Mouse (Mus musculus) heart, embryonic 13.5 days (tissue): ENCODE data around the gene Sgo1. TPM values are rescaled to one million over a fixed set of nuclear protein-coding genes. Genes with fewer than 3 reads are reported as not detected.
A peak's percentile ranks its signal among the peaks of the same experiment; 100 is the strongest.
"Not testable (repeated sequence)": the region's sequence is repeated elsewhere in the genome, so short reads cannot be mapped to it uniquely, and the experiment has no call there.

Experiments
- ATAC-seq: fragments of 200-750 bp; cut with Nextera tagmentation; 2 replicates; pipeline ENCODE4 v1.8.0; 2017; ENCODE audit warnings: moderate TSS enrichment; ENCODE audit not compliant: insufficient number of reproducible peaks, low FRiP score, low TSS enrichment; ENCODE audit errors: extremely low read depth
- H3K27ac ChIP-seq: fragments of 300-500 bp; sonication (generic); replicated peaks from 2 replicates; pipeline ENCODE4 v1.5.1; 2015; ENCODE audit warnings: moderate library complexity, mild to moderate bottlenecking, inconsistent platforms
- H3K27me3 ChIP-seq: fragments of 300-500 bp; sonication (generic); replicated peaks from 2 replicates; pipeline ENCODE4 v1.6.1; 2015; ENCODE audit warnings: mild to moderate bottlenecking, inconsistent platforms
- H3K36me3 ChIP-seq: fragments of 300-500 bp; sonication (generic); 2 replicates; pipeline ENCODE4 v1.6.1; 2015; ENCODE audit warnings: mild to moderate bottlenecking, inconsistent platforms
- H3K4me1 ChIP-seq: fragments of 300-500 bp; sonication (generic); 2 replicates; pipeline ENCODE4 v1.6.1; 2015; ENCODE audit warnings: inconsistent platforms
- H3K4me2 ChIP-seq: fragments of 300-500 bp; sonication (generic); 2 replicates; pipeline ENCODE4 v1.6.1; 2015; ENCODE audit warnings: inconsistent platforms, mild to moderate bottlenecking, moderate library complexity
- H3K4me3 ChIP-seq: fragments of 300-500 bp; sonication (generic); 2 replicates; pipeline ENCODE4 v1.5.1; 2015; ENCODE audit warnings: moderate library complexity, mild to moderate bottlenecking, inconsistent platforms
- H3K9ac ChIP-seq: fragments of 300-500 bp; sonication (generic); 2 replicates; pipeline ENCODE4 v1.6.1; 2015; ENCODE audit warnings: inconsistent platforms, mild to moderate bottlenecking, moderate library complexity
- H3K9me3 ChIP-seq: fragments of 300-500 bp; sonication (generic); 2 replicates; pipeline ENCODE4 v1.6.1; 2016; ENCODE audit warnings: inconsistent platforms
- WGBS: fragments of 180-500 bp; shearing (Covaris S2); methylation state at CpG from one replicate; pipeline ENCODE4 v1.1.7; 2015; ENCODE audit warnings: mixed read lengths; 5-methylcytosine and 5-hydroxymethylcytosine counted together
- polyA plus RNA-seq: library from polyadenylated mRNA; unstranded; fragments of >200 nt; fragmentation: Nextera tagmentation; extraction: Ambion mirVana; gene quantifications from 2 replicates; pipeline ENCODE4 v1.2.1, GENCODE M21; 2015

Gene Sgo1
- polyA plus RNA-seq = 17.9 TPM in 2 replicates

DNA sequence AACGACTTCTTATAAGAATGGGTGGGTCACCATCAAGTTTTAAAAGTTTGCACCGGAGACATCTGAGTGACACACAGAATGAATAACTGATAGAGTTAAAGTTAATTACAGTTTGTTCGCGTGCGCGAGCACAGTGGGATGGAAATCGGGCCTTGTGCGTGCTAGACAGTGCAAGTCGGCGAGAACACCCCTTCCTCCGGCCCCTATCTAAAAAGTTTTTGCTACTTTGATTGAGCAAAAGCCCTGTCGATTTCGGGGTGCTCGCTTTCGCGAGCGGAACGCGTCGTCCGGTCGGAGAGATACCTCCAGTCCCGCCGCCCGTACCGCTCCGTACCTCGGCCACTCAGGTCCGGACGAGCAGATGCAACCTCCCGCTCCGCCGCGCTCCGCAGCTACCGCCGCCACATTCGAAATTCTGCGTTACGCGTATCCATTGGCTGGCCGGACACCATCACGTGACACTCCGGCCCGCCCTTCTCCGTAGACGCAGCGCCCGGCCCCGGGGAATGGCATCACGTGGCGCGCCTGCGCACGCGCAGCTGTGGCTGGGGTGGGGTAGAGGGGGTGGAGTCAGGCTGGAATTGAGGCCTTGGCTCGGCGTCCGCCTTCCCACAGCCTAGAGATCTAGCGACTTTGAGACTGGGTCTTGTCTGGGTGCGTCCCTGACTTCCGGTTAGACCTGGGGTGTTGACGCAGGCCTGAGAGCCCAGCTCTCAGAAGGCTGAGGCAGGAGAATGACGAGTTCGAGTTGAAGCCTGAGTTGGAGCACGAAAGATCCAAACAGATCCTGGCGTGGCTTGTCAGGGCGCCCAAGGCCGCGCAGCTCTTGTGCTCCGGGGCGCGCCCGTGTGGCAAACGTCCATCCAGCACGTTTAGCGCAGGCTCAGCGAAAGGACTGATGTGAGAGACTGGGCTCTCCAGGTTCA lies at the start of gene Sgo1:
Gene Sgo1 (minus strand): TSS at position 457 of the 926 bp plus-strand sequence.
- H3K4me1 ChIP-seq = peaks cover 21% of the 10 kb centered on the region
- H3K27ac ChIP-seq = peak within 1 kb of the TSS; percentile 99
- under 1% methylated on average over 78 of the region's 78 CpGs for WGBS
- peak within 1 kb of the TSS; percentile 89 for H3K9ac ChIP-seq
- H3K36me3 ChIP-seq = peaks cover 28% of the 10 kb centered on the region
- ATAC-seq = peak; percentile 100
- peak within 1 kb of the TSS; percentile 78 for H3K4me3 ChIP-seq
- no peaks in the 10 kb centered on the region for H3K9me3 ChIP-seq
- H3K4me2 ChIP-seq = peak within 1 kb of the TSS; percentile 83
- H3K27me3 ChIP-seq = no peaks in the 10 kb centered on the region

DNA sequence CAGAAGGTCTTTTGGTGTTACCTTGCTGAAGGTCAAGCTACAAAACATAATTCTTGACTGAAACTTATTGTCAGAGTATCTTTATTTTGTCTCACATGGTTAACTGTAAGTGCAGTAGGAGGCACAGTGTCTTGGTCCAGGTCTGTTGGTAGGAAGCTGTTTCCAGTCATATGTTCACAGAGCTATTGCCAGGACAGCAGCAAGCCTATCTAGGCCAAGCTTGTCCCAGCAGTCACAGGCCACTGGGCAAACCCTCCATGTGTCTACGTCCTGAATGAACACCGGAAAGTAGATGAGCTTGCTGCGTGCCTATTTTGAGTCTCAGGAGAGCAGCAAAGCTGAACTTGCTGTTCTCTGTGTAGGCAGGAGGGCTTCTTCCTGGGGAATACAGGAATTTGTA lies 29.8 kb upstream of the Sgo1 start:
- WGBS = 79% methylated on average over 3 of the region's 3 CpGs
- H3K36me3 ChIP-seq, H3K27me3 ChIP-seq, H3K27ac ChIP-seq, ATAC-seq, H3K9ac ChIP-seq, H3K4me2 ChIP-seq, H3K9me3 ChIP-seq, H3K4me1 ChIP-seq, H3K4me3 ChIP-seq: not testable (repeated sequence)

DNA sequence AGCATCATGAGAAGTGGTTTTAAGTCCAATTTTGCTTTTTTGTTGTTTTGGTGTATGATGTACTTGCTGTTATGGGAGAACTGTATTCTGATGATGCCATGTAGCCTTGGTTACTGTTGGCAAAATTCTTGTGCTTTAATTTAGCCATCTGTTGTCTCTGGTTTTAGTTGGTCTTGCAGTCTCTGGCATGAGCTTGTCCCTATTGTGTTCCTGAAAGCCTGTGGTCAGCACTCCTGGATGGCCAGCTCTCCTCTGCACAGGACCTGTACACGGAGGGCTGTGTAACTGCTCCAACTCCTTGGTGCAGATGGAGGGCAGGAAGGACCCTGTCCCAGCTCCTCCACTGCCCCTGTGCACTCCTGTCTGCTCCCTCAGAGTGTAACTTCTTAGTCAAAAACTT lies 29.3 kb upstream of the Sgo1 start:
- Histone ChIP-seq H3K4me3 (no peak overlapping the region), H3K4me1 (no peaks in the 10 kb centered on the region), H3K27me3 (no peaks in the 10 kb centered on the region), H3K9me3 (no peaks in the 10 kb centered on the region), H3K9ac (no peak overlapping the region), H3K27ac (no peak overlapping the region), H3K36me3 (no peaks in the 10 kb centered on the region), H3K4me2 (no peak overlapping the region)
- 58% methylated on average over 1 of the region's 1 CpGs for WGBS
- no peak for ATAC-seq

DNA sequence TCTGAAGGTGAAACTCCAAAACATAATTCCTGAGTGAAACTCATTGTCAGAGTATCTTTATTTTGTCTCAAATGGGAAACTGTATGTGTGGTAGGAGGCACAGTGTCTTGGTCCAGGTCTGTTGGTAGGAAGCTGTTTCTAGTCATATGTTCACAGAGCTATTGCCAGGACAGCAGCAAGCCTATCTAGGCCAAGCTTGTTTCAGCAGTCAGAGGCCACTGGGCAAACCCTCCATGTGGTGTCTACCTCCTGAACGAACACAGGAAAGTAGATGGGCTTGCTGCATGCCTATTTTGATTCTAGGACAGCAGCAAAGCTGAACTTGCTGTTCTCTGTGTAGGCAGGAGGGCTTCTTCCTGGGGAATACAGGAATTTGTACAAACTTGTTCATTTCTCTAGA lies 26.0 kb upstream of the Sgo1 start:
- 49% methylated on average over 1 of the region's 1 CpGs for WGBS
- not testable (repeated sequence) for H3K27me3 ChIP-seq, ATAC-seq, H3K9me3 ChIP-seq, H3K4me2 ChIP-seq, H3K27ac ChIP-seq, H3K4me3 ChIP-seq, H3K4me1 ChIP-seq, H3K36me3 ChIP-seq, H3K9ac ChIP-seq

DNA sequence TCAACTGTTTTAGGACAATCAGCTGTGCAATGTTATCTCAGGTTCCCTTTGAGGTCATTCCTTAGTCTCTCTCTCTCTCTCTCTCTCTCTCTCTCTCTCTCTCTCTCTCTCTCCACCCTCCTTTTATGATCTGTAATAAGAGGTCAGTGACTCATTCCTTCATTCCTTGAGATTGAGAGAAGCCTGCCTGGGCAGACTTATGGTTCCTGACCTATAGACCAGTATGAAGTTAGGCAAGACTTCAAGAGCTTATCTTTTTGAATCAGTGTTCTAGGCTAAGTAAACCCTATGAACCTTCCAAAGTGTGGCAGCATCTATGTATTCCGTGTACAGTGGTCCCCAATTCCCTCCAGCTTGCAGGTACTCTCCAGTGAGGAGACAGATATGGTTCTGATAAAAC lies 25.3 kb upstream of the Sgo1 start:
- Histone ChIP-seq H3K4me1 (no peaks in the 10 kb centered on the region), H3K27ac (no peak overlapping the region), H3K9me3 (no peaks in the 10 kb centered on the region), H3K9ac (no peak overlapping the region), H3K4me2 (no peak overlapping the region), H3K36me3 (no peaks in the 10 kb centered on the region), H3K27me3 (no peaks in the 10 kb centered on the region), H3K4me3 (no peak overlapping the region)
- no peak for ATAC-seq
- WGBS = 34% methylated on average over 1 of the region's 1 CpGs

DNA sequence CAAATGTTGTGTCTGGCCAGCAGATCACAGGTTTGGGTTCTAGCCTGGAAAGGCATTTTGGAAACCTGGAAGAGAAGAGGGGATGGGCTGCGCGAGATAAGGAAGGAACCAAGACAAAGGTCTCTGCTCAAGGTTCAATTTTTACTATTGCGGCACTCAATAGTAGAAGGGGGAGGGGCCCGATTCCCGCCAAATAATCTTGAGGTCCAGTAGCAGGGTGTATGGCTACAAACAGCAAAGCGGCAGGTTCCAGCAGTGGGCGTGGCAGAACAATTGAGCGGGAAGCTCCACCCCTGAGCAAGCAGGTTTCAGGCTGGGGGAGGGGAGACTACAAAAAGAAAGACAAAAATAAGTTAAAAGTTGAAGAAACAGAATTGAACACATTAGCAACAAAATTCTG lies 8.4 kb upstream of the Sgo1 start:
- not testable (repeated sequence) for H3K27me3 ChIP-seq, ATAC-seq, H3K9ac ChIP-seq, H3K9me3 ChIP-seq, H3K36me3 ChIP-seq, H3K4me1 ChIP-seq, H3K4me2 ChIP-seq, H3K27ac ChIP-seq, H3K4me3 ChIP-seq
- WGBS = 81% methylated on average over 8 of the region's 8 CpGs

DNA sequence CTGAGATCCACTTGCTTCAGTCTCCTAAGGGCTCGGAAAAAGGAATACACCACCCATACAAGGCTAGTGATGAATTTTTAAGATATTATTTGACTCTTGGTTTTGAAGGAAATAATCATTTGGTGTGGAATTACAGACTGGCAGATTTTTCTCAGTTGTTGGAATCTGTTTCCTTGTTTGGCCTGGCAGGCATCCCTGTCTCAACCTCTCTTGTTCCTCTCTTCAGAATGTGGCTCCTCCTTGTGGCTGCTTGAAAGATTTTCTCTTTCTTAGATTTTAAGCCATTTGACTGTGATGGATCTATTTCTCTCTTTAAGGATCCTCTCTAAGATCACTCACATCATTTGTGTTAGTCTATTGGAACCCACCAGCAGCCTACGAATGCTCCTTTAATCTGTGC lies 4.9 kb upstream of the Sgo1 start:
- no peak overlapping the region for H3K4me3 ChIP-seq
- H3K36me3 ChIP-seq = no peaks in the 10 kb centered on the region
- H3K4me1 ChIP-seq = peaks cover 9% of the 10 kb centered on the region
- no peaks in the 10 kb centered on the region for H3K9me3 ChIP-seq
- ATAC-seq = no peak
- 72% methylated on average over 2 of the region's 2 CpGs for WGBS
- H3K4me2 ChIP-seq = no peak overlapping the region
- H3K27me3 ChIP-seq = no peaks in the 10 kb centered on the region
- H3K27ac ChIP-seq = no peak overlapping the region
- no peak overlapping the region for H3K9ac ChIP-seq

DNA sequence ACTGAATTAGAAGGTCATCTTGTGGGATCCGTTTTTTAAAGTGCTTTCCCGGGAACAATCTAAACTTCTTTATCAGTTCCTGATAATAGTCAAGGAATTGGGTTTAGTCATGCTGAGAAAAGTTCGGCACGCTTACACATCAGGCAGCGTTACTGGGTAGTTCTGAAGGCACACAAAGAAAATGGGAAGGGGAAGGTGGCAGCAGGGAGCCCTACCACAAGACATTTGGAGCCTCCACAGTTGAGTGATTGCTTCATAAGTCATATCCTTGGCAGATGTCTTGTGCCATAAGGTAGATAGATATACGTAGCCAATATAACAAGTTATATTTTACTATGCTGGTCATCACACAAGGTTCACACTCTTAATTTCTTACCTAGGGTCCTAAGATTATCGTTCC lies 813 bp upstream of the Sgo1 start:
- 17% methylated on average over 7 of the region's 7 CpGs for WGBS
- Histone ChIP-seq H3K4me1 (peaks cover 21% of the 10 kb centered on the region), H3K36me3 (peaks cover 20% of the 10 kb centered on the region), H3K4me3 (peak overlapping the region; percentile 78), H3K27ac (peak overlapping the region; percentile 99), H3K4me2 (peak overlapping the region; percentile 83), H3K9ac (peak overlapping the region; percentile 89), H3K9me3 (no peaks in the 10 kb centered on the region), H3K27me3 (no peaks in the 10 kb centered on the region)
- no peak for ATAC-seq

DNA sequence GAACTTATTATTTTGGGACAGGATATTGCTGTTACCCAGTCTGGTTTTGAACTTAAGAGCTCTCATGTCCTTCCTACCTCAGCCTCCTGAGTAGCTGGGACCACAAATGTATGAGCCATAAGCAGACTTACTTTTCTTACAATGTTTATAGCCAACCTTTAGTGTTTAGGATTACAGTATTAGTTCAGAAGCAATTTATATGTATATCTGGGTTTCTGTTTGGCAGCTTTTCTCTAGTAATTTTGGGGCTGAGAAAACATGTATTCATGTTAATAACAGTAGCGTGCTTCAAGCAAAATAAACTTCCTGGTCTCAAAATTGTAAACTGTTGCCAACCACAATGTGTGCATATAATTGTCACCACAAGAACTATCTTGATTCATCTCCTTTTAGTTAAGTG lies 812 bp downstream of the Sgo1 start:
- Histone ChIP-seq H3K9ac (peak overlapping the region; percentile 89), H3K36me3 (peaks cover 36% of the 10 kb centered on the region), H3K4me3 (peak overlapping the region; percentile 78), H3K4me2 (peak overlapping the region; percentile 83), H3K27ac (no peak overlapping the region), H3K9me3 (no peaks in the 10 kb centered on the region), H3K4me1 (peaks cover 21% of the 10 kb centered on the region), H3K27me3 (no peaks in the 10 kb centered on the region)
- no peak for ATAC-seq
- 20% methylated on average over 1 of the region's 1 CpGs for WGBS

DNA sequence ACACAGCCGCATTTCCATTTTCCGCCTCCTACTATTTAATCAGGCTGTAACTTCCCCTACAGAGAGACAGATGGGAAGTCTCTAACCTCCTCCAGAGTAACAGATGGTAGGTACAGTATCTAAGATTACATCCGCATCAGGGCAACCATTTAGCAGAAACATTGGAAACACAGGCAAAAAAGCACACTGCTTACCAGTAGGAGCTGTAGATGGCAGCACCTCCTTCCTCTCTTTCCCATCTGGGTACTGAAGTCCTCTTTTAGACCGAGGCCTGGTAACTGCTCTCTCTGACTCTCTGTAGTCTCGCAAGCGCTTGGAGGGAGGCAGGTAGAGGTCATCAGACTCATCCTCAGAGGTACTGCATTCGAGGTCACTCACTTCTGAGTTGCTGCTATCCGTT lies 10.4 kb downstream of the Sgo1 start:
- Histone ChIP-seq H3K27ac (no peak overlapping the region), H3K4me2 (no peak overlapping the region), H3K4me1 (no peaks in the 10 kb centered on the region), H3K36me3 (peaks cover 88% of the 10 kb centered on the region), H3K9ac (no peak overlapping the region), H3K27me3 (no peaks in the 10 kb centered on the region), H3K9me3 (no peaks in the 10 kb centered on the region), H3K4me3 (no peak overlapping the region)
- WGBS = 80% methylated on average over 8 of the region's 8 CpGs
- ATAC-seq = no peak

DNA sequence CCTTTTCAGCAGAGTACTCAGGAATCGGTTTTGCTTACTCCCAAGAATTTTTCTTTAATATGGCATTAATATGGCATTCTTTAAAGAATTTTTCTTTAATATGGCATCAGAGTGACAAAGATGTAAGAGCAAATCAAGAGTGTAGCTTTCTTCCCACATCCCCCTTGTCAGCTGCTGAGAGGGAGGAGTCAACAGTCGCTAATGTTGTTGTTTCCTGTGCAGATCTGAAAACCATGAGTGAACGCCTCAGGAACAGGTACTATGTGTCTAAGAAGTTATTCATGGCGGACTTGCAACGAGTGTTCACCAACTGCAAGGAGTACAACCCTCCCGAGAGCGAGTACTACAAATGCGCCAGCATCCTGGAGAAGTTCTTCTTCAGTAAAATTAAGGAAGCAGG lies 18.7 kb downstream of the Sgo1 start:
- Histone ChIP-seq H3K9ac (no peak overlapping the region), H3K4me2 (no peak overlapping the region), H3K9me3 (no peaks in the 10 kb centered on the region), H3K27me3 (no peaks in the 10 kb centered on the region), H3K36me3 (peaks cover 93% of the 10 kb centered on the region), H3K4me1 (no peaks in the 10 kb centered on the region), H3K4me3 (no peak overlapping the region), H3K27ac (no peak overlapping the region)
- ATAC-seq = no peak
- WGBS = 90% methylated on average over 8 of the region's 8 CpGs
